Mouse (Mus musculus): ENCODE data around the gene Atp5mpl. TPM values are rescaled to one million over a fixed set of nuclear protein-coding genes. Genes with fewer than 3 reads are reported as not detected.
"Not testable (repeated sequence)": the region's sequence is repeated elsewhere in the genome, so short reads cannot be mapped to it uniquely, and the experiment has no call there.

Gene Atp5mpl
- polyA plus RNA-seq, 1 experiment from 2014 or later, result 615 TPM

- H3K4me2 ChIP-seq (replicated peaks); H3K27ac ChIP-seq (replicated peaks); H3K36me3 ChIP-seq; H3K4me1 ChIP-seq; ATAC-seq (replicated peaks); H3K4me3 ChIP-seq; H3K9ac ChIP-seq (replicated peaks); H3K9me3 ChIP-seq; H3K27me3 ChIP-seq: not testable (repeated sequence)
- WGBS, result 71% methylated on average over 14 of the region's 15 CpGs
Observed at GRCm38 (mm10) chr12:111945765-111946655, 20.8 kb downstream of the Atp5mpl start.

- H3K27ac ChIP-seq (replicated peaks), result peak overlapping the region; percentile 23; the same call in 1 of the 2 replicates
- no peaks in the 10 kb centered on the region for H3K27me3 ChIP-seq
- no peak overlapping the region for H3K9ac ChIP-seq (replicated peaks)
- WGBS, result 74% methylated on average over 8 of the region's 8 CpGs
- no peak overlapping the region for H3K4me3 ChIP-seq
- ATAC-seq (replicated peaks), result no peak
- H3K36me3 ChIP-seq, result no peaks in the 10 kb centered on the region
- no peaks in the 10 kb centered on the region for H3K9me3 ChIP-seq
- H3K4me2 ChIP-seq (replicated peaks), result no peak overlapping the region
- H3K4me1 ChIP-seq, result no peaks in the 10 kb centered on the region
Observed at GRCm38 (mm10) chr12:111945115-111945514, 21.7 kb downstream of the Atp5mpl start.

- not testable (repeated sequence) for H3K9ac ChIP-seq (replicated peaks); H3K27ac ChIP-seq (replicated peaks); H3K4me1 ChIP-seq; H3K9me3 ChIP-seq; H3K4me3 ChIP-seq; H3K36me3 ChIP-seq; ATAC-seq (replicated peaks); H3K27me3 ChIP-seq; H3K4me2 ChIP-seq (replicated peaks)
- 69% methylated on average over 16 of the region's 20 CpGs for WGBS
Observed at GRCm38 (mm10) chr12:111944065-111944987, 22.5 kb downstream of the Atp5mpl start.

GRCm38 (mm10) chr12:111943421-111944064, 23.2 kb downstream of the Atp5mpl start:
- Histone ChIP-seq H3K9ac (replicated peaks) (no peak overlapping the region), H3K27me3 (no peaks in the 10 kb centered on the region), H3K4me3 (no peak overlapping the region), H3K9me3 (no peaks in the 10 kb centered on the region), H3K27ac (replicated peaks) (no peak overlapping the region), H3K4me2 (replicated peaks) (no peak overlapping the region), H3K4me1 (no peaks in the 10 kb centered on the region), H3K36me3 (no peaks in the 10 kb centered on the region)
- whole genome bisulfite sequencing, result 57% methylated on average over 10 of the region's 10 CpGs
- ATAC-seq (replicated peaks), result no peak

GRCm38 (mm10) chr12:111938623-111939177, 28.1 kb downstream of the Atp5mpl start:
- no peaks in the 10 kb centered on the region for H3K27me3 ChIP-seq
- no peak overlapping the region for H3K4me2 ChIP-seq (replicated peaks)
- H3K36me3 ChIP-seq, result no peaks in the 10 kb centered on the region
- H3K4me1 ChIP-seq, result peaks cover 13% of the 10 kb centered on the region
- no peak for ATAC-seq (replicated peaks)
- H3K9me3 ChIP-seq, result no peaks in the 10 kb centered on the region
- H3K9ac ChIP-seq (replicated peaks), result no peak overlapping the region
- H3K4me3 ChIP-seq, result no peak overlapping the region
- WGBS, result 89% methylated on average over 1 of the region's 1 CpGs
- H3K27ac ChIP-seq (replicated peaks), result no peak overlapping the region

- whole genome bisulfite sequencing, result 28% methylated on average over 24 of the region's 24 CpGs
- Histone ChIP-seq H3K9ac (replicated peaks) (no peak overlapping the region), H3K4me2 (replicated peaks) (peak overlapping the region; percentile 23; the same call in 1 of the 2 replicates), H3K27ac (replicated peaks) (no peak overlapping the region), H3K27me3 (no peaks in the 10 kb centered on the region), H3K4me1 (peaks cover 13% of the 10 kb centered on the region), H3K36me3 (no peaks in the 10 kb centered on the region), H3K4me3 (no peak overlapping the region), H3K9me3 (no peaks in the 10 kb centered on the region)
- peak; percentile 70 for ATAC-seq (replicated peaks)
Observed at GRCm38 (mm10) chr12:111936706-111937550, 29.8 kb downstream of the Atp5mpl start.

- no peak overlapping the region for H3K9ac ChIP-seq (replicated peaks)
- H3K4me2 ChIP-seq (replicated peaks), result no peak overlapping the region
- WGBS, result 72% methylated on average over 2 of the region's 2 CpGs
- ATAC-seq (replicated peaks), result no peak
- no peak overlapping the region for H3K27ac ChIP-seq (replicated peaks)
- H3K27me3 ChIP-seq, result no peaks in the 10 kb centered on the region
- no peaks in the 10 kb centered on the region for H3K9me3 ChIP-seq
- no peaks in the 10 kb centered on the region for H3K36me3 ChIP-seq
- peaks cover 13% of the 10 kb centered on the region for H3K4me1 ChIP-seq
- H3K4me3 ChIP-seq, result no peak overlapping the region
Observed at GRCm38 (mm10) chr12:111933971-111934370, 32.8 kb downstream of the Atp5mpl start.

GRCm38 (mm10) chr12:111933032-111933704, 33.6 kb downstream of the Atp5mpl start:
- 63% methylated on average over 11 of the region's 11 CpGs for WGBS
- Histone ChIP-seq H3K27me3 (no peaks in the 10 kb centered on the region), H3K9me3 (no peaks in the 10 kb centered on the region), H3K4me1 (peaks cover 13% of the 10 kb centered on the region), H3K4me3 (no peak overlapping the region), H3K9ac (replicated peaks) (no peak overlapping the region), H3K4me2 (replicated peaks) (no peak overlapping the region), H3K27ac (replicated peaks) (no peak overlapping the region), H3K36me3 (no peaks in the 10 kb centered on the region)
- no peak for ATAC-seq (replicated peaks)

- WGBS, result 84% methylated on average over 3 of the region's 3 CpGs
- no peak for ATAC-seq (replicated peaks)
- Histone ChIP-seq H3K9me3 (no peaks in the 10 kb centered on the region), H3K9ac (replicated peaks) (no peak overlapping the region), H3K27ac (replicated peaks) (no peak overlapping the region), H3K36me3 (no peaks in the 10 kb centered on the region), H3K27me3 (no peaks in the 10 kb centered on the region), H3K4me3 (no peak overlapping the region), H3K4me2 (replicated peaks) (no peak overlapping the region), H3K4me1 (peaks cover 15% of the 10 kb centered on the region)
Observed at GRCm38 (mm10) chr12:111932513-111932912, 34.3 kb downstream of the Atp5mpl start.

- Histone ChIP-seq H3K27ac (replicated peaks) (no peak overlapping the region), H3K9me3 (no peaks in the 10 kb centered on the region), H3K27me3 (no peaks in the 10 kb centered on the region), H3K9ac (replicated peaks) (no peak overlapping the region), H3K4me3 (no peak overlapping the region), H3K36me3 (no peaks in the 10 kb centered on the region), H3K4me1 (peaks cover 11% of the 10 kb centered on the region), H3K4me2 (replicated peaks) (no peak overlapping the region)
- ATAC-seq (replicated peaks), result no peak
- whole genome bisulfite sequencing, result 80% methylated on average over 8 of the region's 9 CpGs
Observed at GRCm38 (mm10) chr12:111931411-111932025, 35.3 kb downstream of the Atp5mpl start.

All from forebrain, embryonic 15.5 days (tissue).